Mouse (Mus musculus) midbrain, embryonic 16.5 days (tissue): ENCODE data around the gene Rundc3b. TPM values are rescaled to one million over a fixed set of nuclear protein-coding genes. Genes with fewer than 3 reads are reported as not detected.

ENCODE experiments used
- ATAC-seq: fragments of 200-750 bp; cut with Nextera tagmentation; 2 replicates; pipeline ENCODE4 v1.8.0; 2017; ENCODE audit warnings: moderate TSS enrichment
- H3K27ac ChIP-seq: fragments of 300-500 bp; sonication (generic); 2 replicates; pipeline ENCODE4 v1.5.1; 2014; ENCODE audit warnings: mild to moderate bottlenecking, low read length, mixed read lengths
- H3K27me3 ChIP-seq: fragments of 300-500 bp; sonication (generic); 2 replicates; pipeline ENCODE4 v1.6.1; 2014; ENCODE audit warnings: low read depth, low read length, mixed read lengths; ENCODE audit not compliant: control insufficient read depth, insufficient read depth
- H3K36me3 ChIP-seq: fragments of 300-500 bp; sonication (generic); 2 replicates; pipeline ENCODE4 v1.6.1; 2014; ENCODE audit warnings: mild to moderate bottlenecking, low read length, moderate library complexity, mixed read lengths; ENCODE audit not compliant: control insufficient read depth, insufficient read depth
- H3K4me1 ChIP-seq: fragments of 300-500 bp; sonication (generic); 2 replicates; pipeline ENCODE4 v1.6.1; 2014; ENCODE audit warnings: mild to moderate bottlenecking, low read length, mixed read lengths; ENCODE audit not compliant: control insufficient read depth, insufficient read depth
- H3K4me2 ChIP-seq: fragments of 300-500 bp; sonication (generic); 2 replicates; pipeline ENCODE4 v1.6.1; 2014; ENCODE audit warnings: mild to moderate bottlenecking, low read length, mixed read lengths
- H3K4me3 ChIP-seq: fragments of 300-500 bp; sonication (generic); 2 replicates; pipeline ENCODE4 v1.5.1; 2014; ENCODE audit warnings: low read depth, mild to moderate bottlenecking, low read length, moderate library complexity, mixed read lengths
- H3K9ac ChIP-seq: fragments of 300-500 bp; sonication (generic); 2 replicates; pipeline ENCODE4 v1.6.1; 2014; ENCODE audit warnings: low read depth, low read length, mixed read lengths
- H3K9me3 ChIP-seq: fragments of 300-500 bp; sonication (generic); replicated peaks from 2 replicates; pipeline ENCODE4 v1.6.1; 2014; ENCODE audit warnings: mild to moderate bottlenecking, low read length, mixed read lengths; ENCODE audit not compliant: control insufficient read depth, poor library complexity, severe bottlenecking
- WGBS: fragments of 180-500 bp; shearing (Covaris S2); extraction: QIAGEN DNeasy Blood & Tissue Kit; methylation state at CpG from one replicate; pipeline ENCODE4 v1.1.7; 2014; 5-methylcytosine and 5-hydroxymethylcytosine counted together
- polyA plus RNA-seq: library from polyadenylated mRNA; unstranded; fragments of >200 nt; fragmentation: Nextera tagmentation; extraction: Ambion mirVana; gene quantifications from 2 replicates; pipeline ENCODE4 v1.2.1, GENCODE M21; 2015

The Rundc3b gene
- 52.9 and 53.8 TPM in 2 replicates for polyA plus RNA-seq

GRCm38 (mm10) chr5:8622596-8623231, at the start of gene Rundc3b:
Rundc3b (minus strand) TSS chr5:8622952.
- Histone ChIP-seq H3K4me2 (peak within 1 kb of the TSS; percentile 69), H3K4me3 (peak within 1 kb of the TSS; percentile 97), H3K36me3 (no peaks in the 10 kb centered on the region), H3K27ac (peak within 1 kb of the TSS; percentile 98), H3K27me3 (no peaks in the 10 kb centered on the region), H3K9ac (peak within 1 kb of the TSS; percentile 98), H3K4me1 (peaks cover 7% of the 10 kb centered on the region), H3K9me3 (no peaks in the 10 kb centered on the region)
- peak; percentile 98 for ATAC-seq
- 0% methylated on average over 40 of the region's 74 CpGs for WGBS

GRCm38 (mm10) chr5:8669606-8670005, 46.9 kb upstream of the Rundc3b start:
- no peak overlapping the region for H3K4me2 ChIP-seq
- H3K4me3 ChIP-seq, result no peak overlapping the region
- H3K27ac ChIP-seq, result no peak overlapping the region
- H3K4me1 ChIP-seq, result no peaks in the 10 kb centered on the region
- no peaks in the 10 kb centered on the region for H3K36me3 ChIP-seq
- no peak overlapping the region for H3K9ac ChIP-seq
- no peak for ATAC-seq
- no peaks in the 10 kb centered on the region for H3K9me3 ChIP-seq
- WGBS, result 97% methylated on average over 1 of the region's 1 CpGs
- no peaks in the 10 kb centered on the region for H3K27me3 ChIP-seq

GRCm38 (mm10) chr5:8667758-8668474, 45.2 kb upstream of the Rundc3b start:
- no peak for ATAC-seq
- Histone ChIP-seq H3K4me2 (no peak overlapping the region), H3K4me3 (no peak overlapping the region), H3K9ac (no peak overlapping the region), H3K27me3 (no peaks in the 10 kb centered on the region), H3K4me1 (no peaks in the 10 kb centered on the region), H3K27ac (no peak overlapping the region), H3K9me3 (no peaks in the 10 kb centered on the region), H3K36me3 (no peaks in the 10 kb centered on the region)
- 84% methylated on average over 9 of the region's 9 CpGs for WGBS

GRCm38 (mm10) chr5:8664678-8665077, 41.9 kb upstream of the Rundc3b start:
- Histone ChIP-seq H3K36me3 (no peaks in the 10 kb centered on the region), H3K4me2 (no peak overlapping the region), H3K9ac (no peak overlapping the region), H3K4me1 (peaks cover 3% of the 10 kb centered on the region; the same call in 1 of the 2 replicates), H3K27ac (no peak overlapping the region), H3K27me3 (no peaks in the 10 kb centered on the region), H3K9me3 (no peaks in the 10 kb centered on the region), H3K4me3 (no peak overlapping the region)
- no peak for ATAC-seq
- WGBS, result 78% methylated on average over 3 of the region's 3 CpGs

GRCm38 (mm10) chr5:8660738-8661151, 38.0 kb upstream of the Rundc3b start:
- H3K27ac ChIP-seq, result no peak overlapping the region
- no peak overlapping the region for H3K9ac ChIP-seq
- H3K27me3 ChIP-seq, result no peaks in the 10 kb centered on the region
- H3K36me3 ChIP-seq, result no peaks in the 10 kb centered on the region
- H3K4me2 ChIP-seq, result peak overlapping the region; percentile 93
- H3K9me3 ChIP-seq, result no peaks in the 10 kb centered on the region
- H3K4me1 ChIP-seq, result peaks cover 3% of the 10 kb centered on the region; the same call in 1 of the 2 replicates
- no peak for ATAC-seq
- WGBS, result 63% methylated on average over 10 of the region's 10 CpGs
- H3K4me3 ChIP-seq, result peak overlapping the region; percentile 51; the same call in 1 of the 2 replicates

GRCm38 (mm10) chr5:8659911-8660737, 37.4 kb upstream of the Rundc3b start, which contains the start of gene Abcb1a:
Abcb1a (plus strand) TSS chr5:8660077.
- peak within 1 kb of the TSS; percentile 66 for H3K9ac ChIP-seq
- peak within 1 kb of the TSS; percentile 93 for H3K4me2 ChIP-seq
- no peaks in the 10 kb centered on the region for H3K36me3 ChIP-seq
- H3K9me3 ChIP-seq, result no peaks in the 10 kb centered on the region
- WGBS, result 6% methylated on average over 37 of the region's 37 CpGs
- H3K27ac ChIP-seq, result no peak within 1 kb of the TSS
- peaks cover 3% of the 10 kb centered on the region; the same call in 1 of the 2 replicates for H3K4me1 ChIP-seq
- ATAC-seq, result peak; percentile 80
- H3K27me3 ChIP-seq, result no peaks in the 10 kb centered on the region
- peak within 1 kb of the TSS; percentile 51 for H3K4me3 ChIP-seq

GRCm38 (mm10) chr5:8652085-8652484, 29.3 kb upstream of the Rundc3b start:
- no peaks in the 10 kb centered on the region for H3K9me3 ChIP-seq
- no peak overlapping the region for H3K4me2 ChIP-seq
- no peaks in the 10 kb centered on the region for H3K4me1 ChIP-seq
- H3K27ac ChIP-seq, result no peak overlapping the region
- 89% methylated on average over 2 of the region's 2 CpGs for WGBS
- ATAC-seq, result no peak
- H3K36me3 ChIP-seq, result no peaks in the 10 kb centered on the region
- no peaks in the 10 kb centered on the region for H3K27me3 ChIP-seq
- H3K9ac ChIP-seq, result no peak overlapping the region
- H3K4me3 ChIP-seq, result no peak overlapping the region

GRCm38 (mm10) chr5:8648774-8649173, 26.0 kb upstream of the Rundc3b start:
- no peak overlapping the region for H3K27ac ChIP-seq
- no peak for ATAC-seq
- no peaks in the 10 kb centered on the region for H3K36me3 ChIP-seq
- no peak overlapping the region for H3K4me2 ChIP-seq
- H3K9ac ChIP-seq, result no peak overlapping the region
- H3K27me3 ChIP-seq, result no peaks in the 10 kb centered on the region
- no peak overlapping the region for H3K4me3 ChIP-seq
- no peaks in the 10 kb centered on the region for H3K4me1 ChIP-seq
- no peaks in the 10 kb centered on the region for H3K9me3 ChIP-seq
